Mouse (Mus musculus): ENCODE results near the gene Cbx3.

The Cbx3 gene

DNA sequence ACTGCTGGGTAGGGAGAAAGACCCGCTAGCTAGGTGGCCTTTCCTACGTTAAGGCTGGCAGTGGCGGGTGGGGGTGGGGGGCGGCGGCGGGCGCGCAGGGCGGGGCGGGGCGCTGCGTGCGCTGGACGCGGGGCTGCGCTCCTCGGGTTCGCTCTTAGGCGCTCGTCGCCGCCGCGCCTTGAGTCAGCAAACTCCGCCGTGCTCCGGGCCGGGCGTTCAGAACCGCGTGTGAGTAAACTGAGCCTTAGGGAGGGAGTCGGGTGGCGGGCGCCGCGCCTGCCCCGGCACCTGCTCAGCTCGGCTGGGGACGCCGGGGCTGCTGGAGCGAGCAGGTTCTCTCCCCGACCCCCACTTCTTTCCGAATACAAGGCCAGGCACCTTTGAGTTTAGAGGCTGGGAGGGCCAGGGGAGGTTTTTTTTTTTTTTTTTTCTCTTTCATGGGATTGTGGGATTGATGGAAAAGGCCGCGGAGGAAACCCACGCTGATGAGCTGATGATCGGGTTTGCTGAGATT lies 53.7 kb downstream of the Cbx3 start, which contains the start of gene Snx10:
TSS of gene Snx10 (plus strand) at position 95 of the 514 bp plus-strand sequence.
- in situ Hi-C loops (cut with MboI, MseI), result no loop called here

DNA sequence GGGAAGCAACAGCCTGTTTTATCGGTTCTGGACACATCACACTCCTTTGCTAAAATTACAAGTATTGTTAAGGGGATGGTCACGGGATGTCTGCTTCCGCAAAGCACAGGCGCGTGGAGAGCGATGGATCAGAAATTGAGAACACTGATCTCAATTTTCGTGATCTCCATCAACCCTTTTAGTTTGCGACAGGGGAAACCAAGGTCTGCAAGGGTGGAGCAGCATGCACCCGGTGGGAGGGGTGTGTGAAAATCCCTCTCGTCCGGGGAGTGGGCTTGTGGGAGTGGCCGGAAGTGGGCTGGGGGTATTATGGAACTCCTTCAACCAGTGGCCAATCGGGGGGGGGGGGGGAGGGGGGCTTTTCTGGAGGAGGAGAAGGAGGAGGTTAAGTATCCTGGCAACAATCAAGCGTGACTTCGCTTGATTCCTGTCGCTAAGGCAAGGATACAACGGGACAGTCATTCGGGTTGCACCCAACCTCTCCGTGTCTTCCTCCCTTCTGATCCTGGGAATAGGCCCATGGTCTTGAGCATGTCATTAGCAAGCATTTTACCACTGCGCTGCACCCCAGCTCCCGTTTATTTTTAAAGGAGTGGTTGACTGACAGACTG lies 54.3 kb downstream of the Cbx3 start:
- in situ Hi-C loops (cut with MboI, MseI), result no loop called here

DNA sequence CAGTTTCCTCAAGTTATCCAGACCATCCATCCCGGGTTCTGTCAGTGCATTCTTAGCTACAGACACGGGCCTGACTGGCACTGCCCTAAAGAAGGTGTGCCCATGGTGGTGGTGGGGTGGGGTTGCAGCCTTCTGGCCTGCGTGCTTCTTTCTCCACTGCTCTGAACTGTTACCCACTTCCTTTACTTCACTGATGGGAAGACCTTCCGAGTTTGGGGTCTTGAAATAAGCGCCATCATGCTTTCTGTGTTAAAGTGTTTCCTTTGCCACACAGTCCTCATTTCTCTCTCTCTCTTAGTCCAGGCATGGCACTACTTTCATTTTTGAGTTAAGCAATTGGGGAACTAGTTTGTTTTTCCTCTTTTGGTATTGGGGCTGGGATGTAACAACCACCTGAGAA lies 54.8 kb downstream of the Cbx3 start:
- in situ Hi-C loops (cut with MboI, MseI), result no loop called here

DNA sequence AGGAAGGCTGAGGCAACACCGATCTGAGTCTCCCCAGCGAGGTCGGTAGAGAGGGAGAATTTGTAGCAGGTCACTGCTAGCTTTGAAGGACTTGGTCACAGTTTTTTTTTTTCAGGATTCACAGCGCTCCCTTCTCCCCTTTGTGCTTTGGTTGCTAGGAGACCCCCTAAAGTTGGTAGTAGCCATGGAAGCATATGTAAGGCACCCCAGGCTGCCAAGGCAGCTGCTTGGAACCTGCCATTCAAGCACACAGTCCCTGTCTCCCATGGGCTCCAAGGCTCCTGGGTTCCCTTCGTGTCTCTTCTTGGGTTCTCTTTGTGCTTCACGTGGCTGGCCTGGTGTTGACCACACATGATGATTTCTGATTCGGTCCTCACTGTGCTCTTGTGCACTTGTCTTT lies 59.3 kb downstream of the Cbx3 start:
- in situ Hi-C loops (cut with MboI, MseI), result no loop called here

All from T-helper 17 cell (primary cell).